Mouse (Mus musculus): ENCODE results near the gene Myom3. TPM values are rescaled to one million over a fixed set of nuclear protein-coding genes. Genes with fewer than 3 reads are reported as not detected.

Myom3 gene
- polyA plus RNA-seq, 2 experiments from 2014 or later = not detected

DNA sequence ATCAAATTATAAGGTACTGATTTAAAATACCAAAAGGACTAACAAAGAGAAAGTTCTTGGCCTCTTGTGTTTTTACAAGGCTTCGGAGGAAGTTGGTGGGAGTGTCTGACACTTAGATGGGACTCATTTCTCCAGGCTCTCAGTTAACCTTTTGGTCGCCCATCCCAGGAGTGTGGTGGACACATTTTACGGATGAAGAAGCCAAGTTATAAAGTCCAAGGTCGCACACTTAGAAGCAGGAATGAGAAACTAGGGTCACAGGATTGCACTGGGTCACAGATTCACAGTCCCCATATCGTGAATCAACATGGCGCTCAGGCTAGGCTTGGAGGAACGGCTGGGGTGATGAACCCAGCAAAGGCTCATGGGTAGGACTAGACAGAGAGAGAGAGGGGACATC, 2.1 kb downstream of the Myom3 start:
- no peak for ATAC-seq

DNA sequence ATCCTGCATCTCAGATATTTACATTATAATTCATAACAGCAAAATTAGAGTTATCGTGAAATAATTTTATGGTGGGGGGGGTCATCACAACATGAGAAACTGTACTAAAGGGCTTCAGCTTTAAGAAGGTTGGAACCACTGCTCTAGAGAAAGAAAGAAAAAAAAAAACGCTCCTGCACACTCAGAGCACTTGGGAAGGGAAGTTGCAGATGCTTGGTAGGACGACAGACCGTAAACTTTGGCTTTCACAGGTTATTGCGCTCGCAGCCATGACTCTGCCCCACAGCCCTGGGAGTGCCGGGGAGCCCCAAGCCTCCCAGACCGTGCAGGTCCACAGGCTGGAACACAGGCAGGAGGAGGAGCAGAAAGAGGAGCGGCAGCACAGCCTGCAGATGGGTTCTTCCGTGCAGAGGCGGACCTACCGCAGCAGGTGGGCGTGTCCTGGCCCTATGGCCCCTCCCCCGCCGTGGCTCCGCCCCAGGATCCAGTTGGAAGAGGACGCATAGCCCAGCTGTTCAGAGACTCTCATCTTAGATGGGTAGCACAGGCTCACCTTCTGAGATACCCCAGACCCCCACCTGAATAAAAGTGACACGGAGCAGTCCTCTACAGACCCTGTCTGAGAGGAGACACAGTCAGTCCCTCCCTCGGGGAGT, 2.9 kb downstream of the Myom3 start:
- no peak for ATAC-seq

DNA sequence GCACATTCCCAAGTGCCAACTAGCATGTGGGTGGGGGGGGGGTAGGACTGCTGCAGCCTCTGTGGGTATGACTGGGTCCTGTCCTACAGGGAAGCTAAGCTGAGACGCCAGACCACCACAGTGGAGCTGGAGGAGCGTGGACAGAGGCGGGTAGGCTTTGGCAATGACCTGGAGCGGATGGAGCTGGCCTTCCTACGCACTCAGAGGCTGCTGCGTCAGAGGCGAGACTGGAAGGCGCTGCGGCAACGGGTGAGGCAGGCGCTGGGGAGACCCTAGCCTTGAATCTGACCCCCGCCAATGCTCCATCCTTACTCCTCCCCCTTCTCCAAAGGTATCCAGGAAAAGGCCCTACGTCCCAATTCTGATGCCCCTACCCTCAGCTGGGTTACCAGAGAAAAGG, 5.2 kb downstream of the Myom3 start:
- ATAC-seq = no peak

DNA sequence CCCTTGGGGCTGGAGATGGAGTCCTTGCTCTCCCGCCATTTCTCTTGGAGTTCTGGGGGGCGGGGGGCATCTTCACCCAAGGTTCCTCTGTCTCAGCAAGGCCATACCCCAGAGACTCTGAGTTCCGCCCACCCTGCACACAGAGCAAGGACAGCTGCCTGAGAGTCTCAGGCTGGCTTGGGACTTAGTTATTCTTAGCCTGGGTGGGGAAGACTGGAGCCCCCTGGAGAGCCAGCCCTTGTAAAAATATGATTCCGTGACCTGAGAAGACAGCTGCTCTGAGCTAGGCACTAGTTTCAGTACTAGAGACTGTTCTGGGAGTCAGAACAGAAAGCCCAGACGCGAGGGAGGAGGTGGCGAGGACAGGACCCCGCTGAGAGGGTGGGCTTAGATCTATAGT, 6.2 kb downstream of the Myom3 start:
- no peak for ATAC-seq

DNA sequence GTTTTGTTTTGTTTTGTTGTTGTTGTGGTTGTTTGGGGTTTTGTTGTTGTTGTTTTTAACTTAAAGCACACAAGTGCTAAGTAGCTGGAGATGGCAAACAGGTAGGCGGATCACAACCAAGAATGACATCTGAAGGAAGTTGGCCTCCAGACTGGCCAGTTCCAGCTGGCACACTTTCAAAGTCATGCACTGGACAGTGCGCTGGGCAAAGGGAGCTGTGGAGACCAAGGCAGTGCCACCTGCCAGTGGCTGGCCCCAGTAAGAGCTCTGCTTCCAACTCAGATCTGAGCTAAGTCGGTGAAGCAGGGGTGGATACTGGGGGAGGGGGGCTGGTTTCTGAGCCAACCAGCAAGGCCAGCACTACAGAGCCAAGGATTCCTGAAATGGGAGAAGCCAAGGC, 7.5 kb downstream of the Myom3 start:
- ATAC-seq = no peak

DNA sequence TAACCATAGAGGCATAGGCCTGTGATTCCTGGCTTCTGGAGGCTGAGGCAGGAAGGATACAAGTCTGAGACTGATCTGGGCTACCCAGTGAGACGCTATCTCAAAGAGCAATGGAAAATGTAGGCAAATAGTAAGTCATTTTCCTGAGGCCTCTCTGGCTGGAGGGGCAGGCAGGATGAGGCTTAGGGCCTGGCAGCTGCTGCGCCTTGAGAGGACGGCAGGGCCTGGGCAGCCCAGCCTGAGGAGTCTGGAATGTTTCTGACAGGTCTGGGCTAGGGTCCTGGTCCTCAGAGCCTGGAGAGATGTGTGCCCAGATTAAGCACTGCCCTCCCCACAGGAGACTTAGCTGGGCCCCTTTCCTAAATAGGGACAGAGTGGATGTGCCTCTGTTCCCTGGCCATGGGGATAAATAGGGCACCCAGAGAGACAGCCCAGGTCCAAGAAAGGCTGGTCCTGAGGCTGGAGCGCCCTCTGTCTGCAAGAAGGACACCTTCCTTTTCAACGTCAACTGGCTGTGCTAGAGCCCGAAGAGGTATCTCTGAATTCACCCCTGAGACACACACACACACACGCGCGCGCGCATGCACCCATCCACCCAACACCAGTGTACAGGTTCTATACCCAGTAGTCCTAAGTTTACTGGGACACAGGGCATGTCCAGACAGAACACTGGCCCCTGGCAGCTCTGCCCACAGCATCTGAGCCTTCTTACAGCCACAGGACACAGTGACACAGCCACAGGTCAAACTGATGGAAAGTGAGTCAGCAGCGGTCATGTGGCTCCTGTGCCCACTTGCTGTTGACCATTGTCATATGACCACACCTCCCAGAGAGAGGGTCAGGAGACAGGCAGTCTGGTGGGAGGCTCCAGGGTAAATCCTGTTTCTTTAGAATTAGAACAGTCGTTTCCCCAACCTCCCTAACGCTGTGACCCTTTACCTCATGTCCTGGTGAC, 9.3 kb downstream of the Myom3 start:
- no peak for ATAC-seq

DNA sequence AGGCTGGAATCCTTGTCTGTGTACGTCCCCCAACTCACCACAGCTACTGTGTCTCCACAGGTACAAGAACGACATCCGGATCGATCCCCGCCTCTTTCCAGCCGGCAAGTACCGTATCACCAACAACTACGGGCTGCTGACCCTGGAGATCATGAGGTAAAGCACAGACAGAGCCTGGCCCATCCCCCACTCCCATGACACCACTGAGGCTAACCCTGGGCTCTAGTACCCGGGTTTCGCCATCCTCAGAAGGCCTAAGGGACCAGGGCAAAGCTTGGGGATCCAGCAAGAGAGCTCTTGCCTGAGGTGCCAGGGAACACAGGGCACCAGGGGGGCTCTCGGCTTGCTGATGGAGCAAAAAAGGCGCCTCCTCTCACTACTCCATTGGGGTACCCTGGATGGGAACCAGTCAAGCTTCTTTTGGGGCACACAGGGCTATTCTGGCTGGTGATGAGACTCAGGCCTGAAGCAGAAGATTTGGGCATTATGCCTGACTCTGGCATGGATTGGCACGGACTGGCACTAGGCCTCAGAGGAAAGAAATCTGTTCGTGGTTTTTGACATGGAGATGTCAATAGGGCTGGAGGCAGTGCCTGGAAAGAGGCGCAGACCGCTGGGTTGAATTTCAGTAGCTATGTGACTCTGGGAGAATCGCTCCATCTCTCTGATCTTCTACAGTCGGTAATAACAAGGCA, 11.2 kb downstream of the Myom3 start:
- no peak for ATAC-seq

DNA sequence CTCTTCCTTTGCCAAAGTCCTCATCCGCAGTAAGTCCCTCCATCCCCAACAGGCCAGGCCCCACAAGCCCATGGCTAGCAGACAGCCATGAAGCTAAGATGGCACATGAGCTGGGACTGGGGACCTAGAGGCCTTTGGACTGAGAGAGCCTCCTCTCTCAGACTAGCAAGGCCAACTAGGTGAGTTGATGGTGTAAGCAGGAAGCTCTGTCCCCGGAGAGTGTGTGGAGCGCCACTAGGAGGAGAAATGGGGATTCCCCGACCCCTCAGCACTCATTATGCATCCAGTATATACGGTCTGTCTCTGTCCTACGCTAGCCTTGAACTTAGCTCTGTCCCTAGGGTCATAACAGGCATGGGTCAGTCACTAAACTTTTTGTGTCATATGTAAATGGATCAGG, 12.1 kb downstream of the Myom3 start:
- no peak for ATAC-seq

DNA sequence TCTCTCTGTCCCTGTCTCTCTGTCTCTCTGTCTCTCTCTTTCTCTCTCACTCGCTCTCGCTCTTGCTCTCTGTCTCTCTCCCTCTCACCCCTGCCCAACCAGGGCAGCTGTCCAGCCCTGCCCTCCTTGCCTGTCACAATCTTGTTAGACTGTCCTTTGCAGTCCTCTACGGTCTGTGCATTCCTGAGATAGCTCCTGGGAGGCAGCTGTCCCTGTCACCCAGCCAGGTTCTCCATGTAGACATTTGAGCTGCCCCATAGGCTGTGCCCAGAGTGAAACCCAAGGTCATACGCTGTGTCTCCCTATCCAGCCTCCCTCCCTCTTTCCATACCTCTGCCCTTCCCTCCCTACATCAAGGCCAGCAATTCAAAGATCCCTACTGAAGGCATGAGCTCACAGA, 13.2 kb downstream of the Myom3 start:
- ATAC-seq = no peak

DNA sequence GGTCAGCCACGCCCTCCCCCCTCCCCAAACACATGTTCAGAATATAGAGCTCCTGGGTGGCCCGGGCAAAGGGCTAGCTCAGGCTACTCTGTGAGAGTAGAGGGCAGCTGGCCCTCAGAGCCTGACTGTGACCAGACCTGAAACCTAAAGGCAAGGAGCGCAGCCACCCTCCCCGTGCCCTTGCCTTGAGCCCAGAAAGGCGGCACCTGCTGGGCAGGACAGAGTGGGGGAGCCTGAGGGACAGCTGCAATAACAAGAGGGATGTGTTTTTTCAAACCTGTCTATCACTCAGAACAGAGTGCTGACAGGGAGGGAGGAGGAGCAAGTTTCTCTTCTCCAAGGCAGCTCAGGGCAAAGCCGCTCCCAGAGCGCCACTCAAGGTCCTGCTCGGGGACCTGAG, 15.0 kb downstream of the Myom3 start:
- no peak for ATAC-seq

DNA sequence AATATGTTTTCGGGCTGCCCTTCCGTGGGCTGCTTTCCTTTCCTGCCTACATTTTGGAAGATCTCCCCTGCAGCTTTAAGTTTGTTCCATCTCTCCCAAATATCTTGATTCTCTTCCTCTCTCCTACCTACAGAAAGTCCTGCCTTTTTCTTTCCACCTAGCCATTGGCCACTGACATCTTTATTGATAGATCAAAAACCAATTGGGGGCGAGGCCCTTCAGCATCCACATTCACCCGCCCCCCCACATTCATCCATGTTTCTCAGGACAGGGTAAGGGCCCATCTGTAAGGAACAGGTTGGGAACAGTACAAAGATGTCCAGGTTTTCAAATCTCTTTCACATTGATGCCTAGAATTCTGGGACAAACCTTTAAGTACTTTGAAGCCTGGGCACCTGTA, 17.3 kb downstream of the Myom3 start:
- ATAC-seq = no peak

DNA sequence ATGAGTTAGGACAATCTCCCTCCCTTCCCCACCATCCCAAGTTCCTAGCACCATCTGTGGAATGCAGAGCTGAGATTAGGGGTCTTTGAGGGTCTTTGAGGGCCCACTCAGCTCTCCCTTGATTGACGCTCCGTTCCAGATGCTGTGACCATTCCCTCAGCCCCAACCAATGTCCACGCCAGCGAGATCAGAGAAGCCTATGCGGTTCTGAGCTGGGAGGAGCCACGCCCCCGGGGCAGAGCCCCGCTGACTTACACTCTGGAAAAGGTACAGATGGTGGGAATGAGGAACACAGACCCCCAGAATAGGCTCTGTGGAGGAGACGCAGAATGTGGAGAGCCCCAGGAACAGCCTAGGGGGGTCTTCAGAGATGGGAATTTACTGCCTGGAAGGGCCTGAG, 20.1 kb downstream of the Myom3 start:
- ATAC-seq = no peak

DNA sequence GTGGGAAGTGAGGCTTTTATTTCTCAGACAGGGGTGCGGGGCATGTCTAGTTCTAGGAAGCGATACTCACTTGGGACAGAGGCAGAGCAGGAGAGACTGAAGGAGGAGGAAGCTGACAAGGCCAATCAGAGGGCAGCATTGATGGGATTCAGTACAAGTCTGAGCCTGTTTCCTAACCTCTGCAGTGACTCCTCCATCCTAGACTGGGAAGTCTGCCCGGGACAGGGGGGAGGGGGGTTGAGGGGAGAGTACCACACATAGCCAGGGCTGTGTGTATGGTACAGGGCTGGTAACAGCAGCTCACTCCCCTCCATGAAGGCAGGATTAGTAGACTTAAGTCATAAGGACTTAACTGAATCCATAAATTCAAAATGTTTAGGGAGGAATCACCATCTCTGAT, 20.7 kb downstream of the Myom3 start:
- no peak for ATAC-seq

DNA sequence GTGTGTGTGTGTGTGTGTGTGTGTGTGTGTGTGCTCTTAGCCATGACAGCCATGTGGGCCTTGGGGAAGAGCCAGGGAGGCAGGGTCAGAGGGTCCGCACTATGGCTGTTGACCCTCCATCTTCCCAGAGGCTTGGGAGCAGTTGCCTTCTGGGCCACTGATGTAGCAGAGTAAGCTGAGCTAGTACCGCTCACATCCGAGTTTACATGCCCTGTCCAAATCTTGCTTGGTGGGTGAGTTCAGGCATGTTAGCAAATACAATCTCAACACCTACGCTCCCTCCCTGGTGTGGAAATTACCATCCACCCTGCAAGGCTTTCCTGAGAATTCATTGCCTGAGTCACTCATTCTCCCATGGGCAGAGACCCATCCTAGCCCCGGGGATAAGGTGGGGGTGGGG, 21.8 kb downstream of the Myom3 start:
- no peak for ATAC-seq

DNA sequence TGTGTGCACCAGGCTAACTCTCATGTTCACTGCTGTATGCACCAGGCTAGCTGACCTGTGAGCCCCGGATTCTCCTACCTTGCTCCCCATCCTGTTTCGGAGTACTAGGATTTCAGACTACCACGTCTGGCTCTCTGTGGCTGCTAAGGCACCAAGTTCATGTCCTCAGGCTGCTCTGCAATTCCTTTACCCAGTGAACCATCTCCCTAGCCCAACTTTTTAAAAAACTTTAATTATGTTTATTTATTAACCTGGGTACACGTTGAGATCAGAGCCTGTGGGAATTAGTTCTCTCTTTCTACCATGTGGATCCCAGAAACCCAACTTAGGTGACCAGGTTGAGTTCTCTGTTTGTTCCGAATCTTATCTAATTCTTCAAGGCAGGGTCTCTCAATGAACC, 27.1 kb downstream of the Myom3 start:
- ATAC-seq = no peak

DNA sequence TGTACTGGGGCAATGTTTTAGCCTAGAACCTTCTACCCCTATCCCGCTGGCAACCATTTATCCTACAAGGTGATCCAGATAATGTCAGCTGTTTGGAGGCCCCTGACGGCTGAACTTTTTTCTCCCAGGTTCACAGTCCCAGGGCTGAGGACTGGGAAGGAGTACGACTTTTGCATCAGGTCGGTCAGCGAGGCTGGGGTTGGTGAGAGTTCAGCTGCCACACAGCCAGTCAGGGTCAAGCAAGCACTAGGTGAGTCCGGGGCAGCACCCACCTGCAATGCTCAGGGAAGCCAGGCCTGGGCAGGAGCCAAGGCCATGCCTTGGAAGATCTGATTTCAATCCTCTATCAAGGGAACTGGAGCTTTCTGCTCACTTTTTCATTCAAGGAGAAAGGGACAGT, 27.8 kb downstream of the Myom3 start:
- no peak for ATAC-seq

DNA sequence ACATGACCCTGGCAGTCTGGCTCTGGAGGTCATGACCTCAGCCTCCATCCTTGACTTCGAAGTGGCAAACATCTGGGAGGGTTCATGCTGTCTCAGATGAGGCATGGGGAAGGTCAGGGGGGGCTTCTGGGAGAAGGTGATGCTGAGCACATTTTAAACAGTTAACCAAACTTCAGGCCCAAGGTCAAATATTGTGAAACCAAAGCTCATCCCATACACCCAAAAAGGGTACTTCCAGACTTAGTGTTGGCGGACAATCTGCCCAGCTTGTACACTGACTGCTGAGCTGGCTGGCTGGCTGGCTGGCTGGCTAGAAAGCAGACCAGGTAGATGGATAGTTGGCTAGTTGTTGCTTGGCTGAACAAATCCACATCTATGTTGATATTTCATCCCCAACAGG, 29.6 kb downstream of the Myom3 start:
- no peak for ATAC-seq

DNA sequence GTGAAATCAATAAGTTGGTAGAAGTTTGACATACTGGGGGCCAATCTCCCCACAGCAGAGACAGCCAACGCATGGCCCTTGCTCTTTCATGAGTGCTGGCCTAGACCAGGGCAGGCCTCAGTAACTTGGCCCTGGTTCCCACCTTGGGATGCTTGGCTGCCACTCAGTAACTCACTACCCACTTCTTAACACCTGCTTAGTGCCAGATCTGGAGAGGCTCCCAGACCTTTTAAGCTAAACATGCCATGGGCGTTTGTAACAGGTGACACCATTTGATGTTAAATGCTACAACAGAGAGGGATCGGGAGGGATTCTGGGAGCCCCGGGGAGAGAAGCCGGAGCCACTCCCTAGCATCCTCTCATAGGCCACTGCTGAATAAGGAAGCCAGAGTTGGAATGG, 33.3 kb downstream of the Myom3 start:
- no peak for ATAC-seq

DNA sequence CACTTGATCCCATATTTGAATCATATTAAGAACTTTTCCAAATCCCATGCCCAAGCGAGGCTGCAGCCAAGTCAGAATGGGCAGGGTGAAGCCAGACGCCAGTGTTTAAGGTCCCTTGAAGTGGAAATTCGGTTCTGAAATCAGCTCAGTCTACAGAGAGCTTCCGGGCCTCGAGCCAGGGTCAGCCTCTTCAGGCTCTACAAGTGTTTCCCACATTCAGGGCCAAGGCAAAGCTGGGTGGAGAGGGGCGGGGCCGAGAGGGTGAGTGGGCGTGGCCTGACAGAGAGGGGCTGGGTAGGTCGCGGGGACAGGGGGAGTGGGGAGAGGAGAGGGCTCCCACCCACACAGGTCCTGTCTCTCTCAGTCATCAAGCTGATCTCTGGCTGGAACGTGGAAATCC, 38.4 kb downstream of the Myom3 start:
- no peak for ATAC-seq

DNA sequence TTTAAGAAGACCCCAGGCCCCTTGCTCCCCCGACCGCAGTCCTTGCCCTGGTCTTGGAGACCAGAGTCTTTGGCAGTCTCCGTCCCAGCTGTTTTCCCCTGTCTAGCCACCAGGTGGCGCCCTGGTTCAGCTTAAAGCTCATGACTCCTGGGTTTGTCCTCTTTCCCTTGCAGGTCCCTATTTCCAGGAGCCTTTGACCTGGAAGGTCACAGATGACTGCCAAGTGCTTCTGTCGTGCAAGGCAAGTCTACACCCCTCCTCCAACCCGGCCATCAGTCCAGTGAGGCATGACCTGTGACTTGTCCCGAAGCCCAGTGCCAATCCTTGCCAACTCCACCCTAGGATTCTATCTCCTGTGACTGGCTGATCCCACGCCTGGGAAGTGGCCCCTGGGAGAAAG, 42.0 kb downstream of the Myom3 start:
- peak; percentile 34 for ATAC-seq

DNA sequence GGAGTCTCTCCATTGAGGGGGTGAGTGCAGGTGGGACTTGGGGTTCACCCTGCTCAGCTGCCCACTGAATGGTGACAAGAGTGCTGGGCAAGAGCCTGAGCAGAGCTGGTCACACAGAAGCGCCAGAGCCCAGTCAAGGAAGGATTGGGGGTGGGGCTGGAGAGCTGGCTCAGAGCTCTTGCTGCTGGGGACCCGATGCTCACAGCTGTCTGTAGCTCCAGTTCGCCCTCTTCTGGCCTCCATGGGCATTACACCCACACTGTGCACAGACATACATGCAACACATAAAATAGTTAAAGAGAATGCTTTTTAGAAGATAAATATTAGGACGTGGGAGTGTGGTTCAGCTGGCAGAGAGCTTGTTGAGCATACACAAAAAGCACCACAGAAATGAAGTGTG, 43.8 kb downstream of the Myom3 start:
- ATAC-seq = no peak

DNA sequence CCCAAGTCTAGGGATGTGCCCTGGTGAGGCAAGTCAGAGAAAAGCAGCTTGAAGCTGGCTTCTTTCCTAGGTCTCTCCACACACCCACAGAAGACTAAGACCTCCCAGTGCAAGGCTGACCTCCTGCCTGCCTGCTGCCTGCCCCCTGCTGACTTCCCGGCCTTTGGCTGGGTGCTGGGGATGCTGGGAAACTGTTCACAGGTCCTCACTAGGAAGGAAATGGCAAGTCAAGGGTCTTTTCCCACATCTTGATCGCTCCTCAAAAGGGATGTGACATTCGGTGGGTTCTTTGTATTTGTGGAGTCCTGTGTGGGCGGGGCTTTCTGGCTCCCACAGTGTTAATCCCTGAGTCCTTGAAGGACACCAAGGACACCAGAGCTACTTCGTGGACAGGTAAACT, 44.7 kb downstream of the Myom3 start:
- ATAC-seq = no peak

DNA sequence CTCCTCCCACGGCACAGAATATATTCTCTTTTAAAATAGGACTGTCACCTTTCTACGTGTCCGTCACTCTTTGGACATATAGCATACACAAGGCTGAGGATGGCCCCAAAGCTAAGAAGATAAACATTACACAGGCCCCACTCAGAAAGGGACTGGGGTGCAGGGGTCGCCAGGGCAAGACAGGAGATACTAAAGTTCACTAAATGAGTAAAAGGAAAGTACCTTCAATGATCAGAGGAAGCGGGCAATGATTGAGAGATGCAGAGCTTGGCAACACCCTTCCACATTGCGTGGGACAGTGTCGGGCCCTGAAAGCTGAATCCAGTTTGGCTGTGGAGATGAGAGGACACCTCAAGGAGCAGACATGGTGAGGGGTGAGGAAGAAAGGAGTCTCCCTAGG, 55.4 kb downstream of the Myom3 start:
- peak; percentile 83 for ATAC-seq
